Mouse (Mus musculus) frontal cortex, postnatal 25 days (tissue): ENCODE measurements around the gene Gpc2.
A peak's percentile ranks its signal among the peaks of the same experiment; 100 is the strongest.

ENCODE experiments used
- DNase-seq, 2 experiments: peaks; one replicate each; pipeline ENCODE4 v3.0.0; 2022; ENCODE audit warnings: low spot score in 2 of 2

Gpc2 gene

DNA sequence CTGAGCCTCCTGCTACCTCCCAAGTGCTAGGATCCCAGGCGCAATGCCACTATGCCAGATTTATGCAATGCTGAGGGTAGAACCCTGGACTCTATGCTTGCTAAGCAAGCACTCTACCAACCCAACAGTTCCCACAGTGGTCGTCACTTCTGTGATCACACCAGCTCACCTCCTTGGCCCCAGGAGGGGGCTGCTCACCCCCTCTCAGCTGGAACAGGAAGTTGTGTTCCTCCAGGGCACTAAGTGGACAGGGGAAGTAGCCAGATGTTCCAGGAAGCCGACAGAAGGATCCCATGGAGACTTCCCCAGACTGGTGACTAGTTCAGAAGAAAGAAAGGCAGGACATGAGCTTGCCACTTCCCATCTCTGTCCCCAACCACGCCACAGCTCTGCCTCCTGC, 17.8 kb downstream of the Gpc2 start:
- no peak for DNase-seq

DNA sequence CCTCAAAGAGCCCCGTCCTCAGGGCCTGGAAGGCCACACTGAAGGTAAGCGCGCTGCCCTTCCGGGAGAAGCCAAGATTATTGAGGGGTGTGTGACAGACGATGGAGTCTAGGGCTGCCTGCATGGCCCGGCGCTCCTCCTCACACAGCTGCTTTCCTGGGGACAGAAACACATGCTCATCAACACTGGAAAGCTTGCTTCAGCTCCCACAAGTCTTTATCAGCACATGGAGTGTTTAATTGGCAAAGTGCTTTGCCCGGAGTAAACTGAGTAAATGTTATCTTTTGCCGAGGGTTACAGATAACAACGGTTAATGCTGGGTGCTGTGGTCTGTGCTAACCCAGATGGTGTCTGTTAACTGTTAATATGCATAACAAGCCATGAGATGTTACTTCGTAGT, 19.0 kb downstream of the Gpc2 start:
- DNase-seq = no peak

DNA sequence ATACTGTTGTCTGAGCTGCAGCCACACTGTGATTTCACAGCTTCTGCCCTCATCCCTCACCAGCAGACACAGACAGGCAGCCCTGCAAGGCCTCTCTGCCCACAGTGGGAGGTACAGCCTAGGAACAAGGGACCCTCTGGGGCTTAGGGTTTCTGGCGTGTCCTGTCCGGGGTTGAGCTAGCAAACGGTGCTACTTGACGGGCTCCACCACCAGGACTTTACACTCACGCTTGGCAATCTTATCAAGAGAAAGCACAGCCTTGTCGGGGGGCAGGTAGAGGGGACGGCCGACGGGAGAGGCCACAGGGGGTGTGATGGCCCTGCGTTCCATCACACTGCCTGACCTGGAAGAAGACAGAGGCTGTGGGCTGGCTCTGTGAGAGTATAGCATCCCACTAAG, 19.8 kb downstream of the Gpc2 start:
- DNase-seq = no peak

DNA sequence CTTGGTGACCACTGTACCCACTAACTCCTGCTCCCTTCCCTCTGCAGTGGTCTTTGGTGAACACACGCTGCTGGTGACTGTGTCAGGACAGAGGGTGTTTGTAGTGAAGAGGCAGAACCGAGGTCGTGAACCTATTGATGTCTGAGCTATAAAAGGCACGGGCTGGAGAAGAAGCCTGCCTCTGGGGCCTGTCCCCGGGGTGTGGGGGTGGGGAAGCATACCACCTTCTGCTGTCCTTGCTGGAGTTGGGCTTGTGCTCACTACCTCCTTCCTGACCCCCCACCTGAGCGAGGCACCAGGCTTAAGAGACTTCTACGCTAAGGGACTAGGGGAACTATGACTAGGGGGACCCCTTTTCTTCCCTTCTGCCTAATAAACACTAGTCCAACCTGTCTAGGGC, 20.8 kb downstream of the Gpc2 start:
- no peak for DNase-seq

DNA sequence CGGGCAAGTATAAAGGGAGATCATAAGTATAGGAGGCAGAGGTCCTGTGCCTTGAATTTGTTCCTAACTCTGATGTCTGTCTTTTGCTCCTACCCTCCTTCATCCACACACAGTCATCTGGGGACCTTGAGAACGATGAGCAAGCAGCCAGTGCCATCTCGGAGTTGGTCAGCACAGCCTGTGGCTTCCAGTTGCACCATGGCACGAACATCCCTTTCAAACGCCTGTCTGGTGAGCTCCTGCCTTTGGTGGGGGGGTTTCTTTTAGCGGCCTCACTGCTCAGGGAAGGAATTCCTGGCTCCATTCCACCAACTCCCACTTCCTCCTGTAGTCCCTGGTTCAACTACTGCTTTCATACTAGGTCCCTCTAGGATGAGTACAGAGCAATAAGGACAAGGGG, 21.3 kb downstream of the Gpc2 start:
- DNase-seq = no peak

DNA sequence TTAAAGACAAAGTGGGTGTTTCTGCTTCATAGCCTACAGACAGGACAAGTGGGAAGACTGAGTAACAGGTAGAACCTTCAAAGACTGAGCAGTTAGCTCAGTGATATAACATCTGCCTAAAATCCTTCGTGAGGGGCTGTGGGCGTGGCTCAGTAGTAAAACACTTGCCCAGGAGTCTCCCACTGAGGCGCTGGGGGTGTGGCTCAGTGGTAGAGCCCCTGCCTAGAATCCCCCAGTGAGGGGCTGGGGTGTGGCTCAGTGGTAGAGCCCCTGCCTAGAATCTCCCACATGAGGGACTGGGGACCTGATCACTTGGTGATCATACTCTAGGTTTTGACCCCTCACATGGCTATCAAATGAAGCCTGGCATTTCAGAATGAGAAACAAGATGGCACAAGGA, 21.7 kb downstream of the Gpc2 start:
- no peak for DNase-seq

DNA sequence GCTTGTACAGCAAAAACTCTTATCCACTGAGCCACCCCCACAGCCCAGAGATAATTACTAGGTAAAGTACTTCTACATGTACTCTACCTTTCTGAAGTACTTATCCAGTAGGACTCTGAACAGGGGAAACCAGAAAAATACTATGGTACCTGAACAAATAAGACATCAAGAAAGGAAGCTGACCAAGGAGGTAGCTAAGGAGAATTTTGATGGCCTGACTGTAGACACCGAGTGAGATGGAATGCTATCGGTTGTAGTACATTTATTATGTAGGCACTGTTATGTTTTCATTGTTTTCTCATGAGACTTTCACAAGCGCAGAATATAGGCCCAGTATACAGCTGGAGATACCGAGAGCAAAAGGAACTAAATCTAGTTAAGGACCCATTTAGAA, 22.2 kb downstream of the Gpc2 start:
- DNase-seq = no peak

DNA sequence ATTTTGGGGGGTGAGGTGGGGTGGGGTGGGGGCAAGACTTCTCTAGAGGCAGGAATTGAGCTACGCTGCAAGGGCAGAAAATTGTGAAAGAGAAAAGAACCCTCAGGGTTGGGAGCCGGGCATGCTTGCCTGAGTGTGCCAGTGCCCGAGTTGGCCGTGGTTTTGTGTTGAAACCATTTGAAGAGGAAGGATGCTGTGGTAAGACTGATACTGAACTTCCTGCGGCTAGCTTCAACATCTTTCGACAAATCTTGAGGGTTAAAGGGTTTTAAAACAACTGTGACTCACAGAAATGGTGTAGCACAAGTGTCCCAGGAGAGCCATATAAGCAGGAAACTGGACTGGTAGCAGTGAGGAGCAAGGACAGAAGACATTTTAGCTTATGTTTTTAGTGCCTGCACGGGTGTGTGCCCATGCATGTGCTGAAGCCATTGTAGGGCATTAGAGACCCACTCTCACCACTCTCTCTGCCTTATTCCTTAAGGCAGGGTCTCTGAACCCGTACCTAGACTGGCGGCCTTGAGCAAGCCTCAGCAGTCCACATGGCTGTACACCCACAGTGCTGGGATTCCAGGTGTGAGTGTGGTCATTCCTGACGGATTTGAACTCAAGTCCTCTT, 22.7 kb downstream of the Gpc2 start:
- DNase-seq = no peak

DNA sequence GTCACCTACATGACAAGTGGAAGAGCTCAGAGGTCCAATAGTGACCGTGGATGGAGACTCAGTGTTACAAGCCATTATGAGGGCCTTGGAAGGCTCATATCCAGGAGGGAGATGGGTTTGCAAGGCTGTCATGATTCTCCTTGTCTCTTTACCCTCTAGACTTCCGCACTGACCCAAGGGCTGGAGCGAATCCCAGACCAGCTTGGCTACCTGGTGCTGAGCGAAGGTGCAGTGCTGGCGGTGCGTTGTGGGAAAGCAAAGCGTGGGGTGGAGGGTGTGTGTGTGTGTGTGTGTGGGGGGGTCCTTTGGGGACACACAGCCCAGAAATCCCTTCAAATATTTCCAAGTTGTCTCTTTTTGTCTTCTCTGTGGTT, 23.7 kb downstream of the Gpc2 start:
- no peak for DNase-seq

DNA sequence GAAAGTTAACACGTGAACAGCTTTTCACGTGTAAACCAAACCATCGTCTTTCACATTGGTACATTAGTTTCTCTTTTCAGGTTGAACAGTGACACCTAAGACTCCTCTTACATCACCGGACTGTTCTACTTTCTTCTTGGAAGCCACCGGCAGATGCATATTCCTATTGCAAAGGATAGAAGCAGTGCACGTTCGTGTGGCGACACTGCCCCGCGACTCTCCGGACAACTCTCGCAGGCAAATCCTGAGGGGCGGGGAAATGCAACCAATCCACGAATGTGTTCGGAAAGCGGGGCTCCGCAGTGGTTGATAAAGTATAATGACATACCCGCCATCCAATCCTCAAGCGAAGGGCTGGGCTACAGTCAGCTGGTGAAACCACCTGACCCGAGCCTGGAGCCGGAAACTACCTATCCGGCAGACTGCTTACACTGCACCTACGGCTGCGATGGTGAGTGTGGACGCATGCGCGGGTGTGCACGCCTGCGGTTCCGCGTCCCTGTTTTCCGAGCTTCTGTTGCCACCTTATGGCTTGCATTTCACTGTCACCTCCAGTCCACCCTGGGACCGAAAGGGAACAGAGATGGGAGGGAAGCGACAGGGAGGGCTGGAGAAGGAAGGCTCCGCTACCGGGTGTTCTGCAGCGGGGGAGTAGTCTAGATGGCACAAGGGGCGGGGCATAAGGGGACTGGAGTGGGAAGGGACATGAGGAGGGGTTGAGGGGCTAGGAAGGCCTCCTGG, 24.3 kb downstream of the Gpc2 start, which contains the start of gene Lamtor4:
Gene Lamtor4 (plus strand): TSS at position 130 of the 741 bp plus-strand sequence.
- DNase-seq = peak; percentile 83 to 93

DNA sequence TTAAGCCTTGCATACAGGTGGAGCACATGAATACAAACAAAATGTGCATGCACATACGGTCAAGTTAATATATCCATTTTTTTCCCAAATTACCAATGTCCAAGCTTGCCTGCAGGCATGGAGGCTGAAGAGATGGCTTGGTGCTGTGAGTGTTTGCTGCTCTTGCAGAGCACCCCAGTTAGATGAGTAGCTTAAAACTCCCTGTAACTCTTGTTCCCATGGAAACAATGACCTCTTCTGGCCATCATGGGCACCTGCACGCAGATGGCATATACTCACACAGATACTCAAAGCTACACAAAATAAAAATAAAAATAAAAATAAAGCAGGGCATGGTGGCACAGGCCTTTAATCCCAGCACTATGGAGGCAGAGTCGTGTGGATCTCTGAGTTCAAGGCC, 26.7 kb downstream of the Gpc2 start:
- no peak for DNase-seq

DNA sequence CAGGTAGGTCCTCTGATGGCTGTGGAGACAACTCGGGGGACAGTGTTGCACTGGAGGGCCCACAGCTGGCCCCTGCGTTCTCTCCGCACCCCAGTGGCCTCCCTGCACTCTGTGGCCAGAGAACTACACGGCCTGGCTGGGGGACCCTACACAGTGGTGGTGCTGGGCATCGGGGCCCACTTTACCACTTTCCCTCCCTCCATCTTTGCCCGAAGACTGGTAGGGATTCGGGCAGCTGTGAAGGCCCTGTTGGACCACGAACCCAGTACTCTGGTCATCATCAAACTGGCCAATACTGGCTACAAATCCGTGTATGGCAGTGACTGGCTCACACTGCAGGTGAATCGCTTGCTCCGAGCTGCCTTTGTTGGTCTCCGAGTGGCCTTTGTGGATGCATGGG, 28.7 kb downstream of the Gpc2 start:
- no peak for DNase-seq

DNA sequence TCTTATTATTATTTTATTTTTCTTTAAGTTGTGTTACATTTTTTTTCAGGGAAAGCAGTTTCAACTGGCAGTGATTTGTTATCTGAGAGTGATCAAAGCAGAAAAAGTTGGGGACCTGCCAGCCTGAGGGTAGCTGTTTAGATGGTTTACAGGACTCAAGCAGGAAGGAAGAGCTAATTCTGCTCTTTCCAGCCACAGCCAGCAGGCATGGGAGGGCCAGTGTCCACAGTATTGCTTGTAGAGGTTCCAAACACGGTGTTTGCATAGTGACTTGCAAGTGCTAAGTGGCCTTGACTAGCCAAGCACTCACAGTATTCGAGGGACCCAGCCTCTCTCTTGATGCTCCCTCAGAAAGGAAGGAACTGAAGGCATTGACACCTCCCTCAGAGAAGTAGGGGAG, 38.3 kb downstream of the Gpc2 start:
- DNase-seq = no peak

DNA sequence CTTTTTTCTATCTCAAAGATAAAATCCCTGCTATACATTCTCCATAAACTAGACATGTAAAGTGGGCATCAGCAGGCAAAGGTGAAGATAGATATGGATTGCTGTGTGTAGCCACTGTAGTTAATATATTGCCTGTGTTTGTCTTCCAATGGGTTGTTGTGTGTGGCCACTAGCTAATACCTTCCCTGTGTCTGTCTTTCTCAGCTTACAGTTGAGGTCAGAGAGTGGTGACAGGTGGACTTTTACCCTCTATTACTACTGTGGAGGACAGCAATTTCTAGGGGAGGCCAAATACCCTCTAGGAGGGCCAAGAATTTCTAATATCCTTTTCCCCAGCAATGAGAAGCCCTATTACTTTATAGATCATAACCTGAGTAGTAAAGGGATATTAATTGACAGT, 45.6 kb downstream of the Gpc2 start:
- no peak for DNase-seq

DNA sequence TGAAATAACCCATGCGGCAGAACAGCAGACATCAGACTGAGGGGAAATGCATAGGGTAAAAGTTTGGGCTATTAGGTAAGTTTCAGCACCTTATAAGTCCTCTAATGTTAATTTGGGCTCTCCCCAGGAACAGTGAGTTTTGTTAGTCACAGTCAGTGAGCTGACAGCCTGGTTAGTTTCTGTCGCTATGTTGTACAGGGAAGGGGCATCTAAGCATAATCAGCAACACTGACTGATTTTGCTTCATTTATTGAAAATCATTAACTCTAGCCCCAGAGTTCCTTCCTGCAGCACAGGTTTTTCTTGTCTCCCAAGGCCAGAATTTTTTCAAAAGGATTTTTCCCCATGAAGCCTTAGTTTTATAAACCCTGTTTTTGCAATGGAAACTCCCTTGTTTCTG, 46.0 kb downstream of the Gpc2 start:
- no peak for DNase-seq

DNA sequence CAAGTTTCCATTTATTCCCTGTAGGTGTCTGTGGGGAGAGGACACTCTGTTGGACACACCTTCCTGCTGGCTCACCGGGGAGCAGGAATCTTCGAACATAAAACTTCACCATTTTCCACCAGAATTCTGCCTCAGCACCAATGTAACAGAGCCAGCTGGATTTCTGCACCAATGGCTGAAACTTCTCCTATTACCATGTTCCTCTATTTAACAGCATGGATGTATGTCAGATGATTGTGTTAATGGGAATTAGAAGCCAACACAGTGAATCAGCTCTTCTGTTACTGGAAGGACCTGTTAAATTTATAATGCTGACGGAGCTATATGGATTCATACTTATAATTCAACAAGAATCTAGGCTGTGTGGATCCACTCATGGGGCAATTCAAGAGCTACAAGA, 50.3 kb downstream of the Gpc2 start:
- no peak for DNase-seq

DNA sequence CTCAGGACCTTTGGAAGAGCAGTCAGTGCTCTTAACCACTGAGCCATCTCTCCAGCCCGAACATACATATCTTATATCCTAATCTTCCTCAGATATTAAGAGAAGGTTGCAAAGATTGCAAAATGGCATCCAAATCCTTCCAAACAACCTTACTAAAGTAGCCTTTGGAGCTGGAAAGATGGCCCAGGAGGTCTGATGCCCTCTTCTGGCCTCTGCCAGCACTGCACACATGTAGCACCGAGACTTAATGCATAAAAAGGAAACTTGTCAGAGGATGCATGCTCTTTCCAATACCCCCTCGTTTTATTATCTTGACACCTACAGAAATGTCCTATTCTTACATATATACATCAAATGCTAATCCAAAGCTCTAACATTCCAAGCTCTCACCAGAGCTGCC, 51.8 kb downstream of the Gpc2 start:
- no peak for DNase-seq

DNA sequence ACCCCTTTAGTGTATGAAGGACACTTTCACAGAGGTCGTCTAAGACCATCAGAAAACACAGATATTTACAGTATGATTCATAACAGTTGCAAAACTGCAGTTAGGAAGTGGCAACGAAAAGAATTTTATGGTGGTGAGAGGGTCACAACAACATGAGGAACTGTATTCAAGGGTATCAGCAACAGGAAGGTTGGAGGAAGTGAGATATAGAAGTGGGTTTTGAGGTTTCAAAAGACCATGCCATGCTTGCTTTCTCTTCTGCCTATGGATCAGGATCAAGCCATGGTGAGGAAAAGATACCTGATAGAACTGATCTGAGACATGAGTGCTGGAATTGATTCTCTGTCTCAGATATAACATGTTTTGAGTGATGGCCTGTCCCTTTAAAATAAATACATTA, 52.4 kb downstream of the Gpc2 start:
- no peak for DNase-seq

DNA sequence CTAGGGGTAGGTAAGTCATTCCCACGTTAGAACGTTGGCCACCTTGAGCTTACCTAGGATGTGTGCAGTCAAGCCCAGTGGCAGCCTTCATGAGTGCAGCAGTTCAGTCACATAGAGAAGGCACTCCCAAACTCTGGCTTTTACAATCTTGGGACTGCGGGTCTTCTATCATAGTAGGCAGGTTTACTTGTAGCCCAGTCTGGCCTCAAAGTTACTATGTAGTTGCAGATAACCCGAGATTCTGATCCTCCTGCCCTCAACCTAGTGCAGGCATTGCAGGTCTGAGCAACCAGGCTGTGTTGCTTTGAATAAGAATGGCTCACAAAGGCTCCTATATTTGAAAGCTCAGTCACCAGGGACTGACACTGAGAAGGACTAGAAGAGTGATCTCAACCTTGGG, 53.3 kb downstream of the Gpc2 start:
- no peak for DNase-seq

DNA sequence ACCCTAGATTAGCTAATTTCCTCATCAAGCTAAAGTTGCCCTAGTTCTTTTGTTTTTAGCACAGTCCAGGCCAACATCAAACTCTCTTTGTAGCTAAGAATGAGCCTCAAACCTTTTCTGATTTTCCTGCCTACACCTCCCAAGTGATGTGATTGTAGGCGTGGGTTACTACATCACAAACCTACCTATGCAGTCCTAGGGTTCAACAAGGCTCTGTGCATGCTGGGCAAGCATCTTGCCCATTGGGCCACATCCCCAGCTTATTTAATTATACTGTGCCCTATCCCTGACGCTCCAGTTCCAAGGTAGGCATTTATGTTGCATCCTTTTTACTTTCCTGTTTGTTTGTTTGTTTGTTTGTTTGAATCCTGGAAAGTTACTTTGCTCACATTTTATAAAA, 54.1 kb downstream of the Gpc2 start, which contains the start of gene Nxpe5:
Gene Nxpe5 (plus strand): TSS at position 199 of the 400 bp plus-strand sequence.
- no peak for DNase-seq
